Mouse (Mus musculus): Measurements from ENCODE around the gene Kif9.

Gene Kif9

GRCm38 (mm10) chr9:110529002-110529737 lies 52.4 kb downstream of the Kif9 start:
- DNase-seq (ENCODE audit: low spot score in 2 of 2) = no peak

GRCm38 (mm10) chr9:110530650-110531049 lies 53.9 kb downstream of the Kif9 start:
- no peak for DNase-seq (ENCODE audit: low spot score in 2 of 2)

GRCm38 (mm10) chr9:110531151-110531791 lies 54.5 kb downstream of the Kif9 start:
- no peak for DNase-seq (ENCODE audit: low spot score in 2 of 2)

GRCm38 (mm10) chr9:110531914-110532489 lies 55.2 kb downstream of the Kif9 start:
- peak; percentile 88 to 91 for DNase-seq (ENCODE audit: low spot score in 2 of 2)

- peak; percentile 32 to 44 for DNase-seq (ENCODE audit: low spot score in 2 of 2)
Observed at GRCm38 (mm10) chr9:110532538-110533291, 56.0 kb downstream of the Kif9 start, which contains the start of gene Setd2. Setd2 (plus strand) TSS chr9:110532597.

GRCm38 (mm10) chr9:110533645-110534044 lies 56.9 kb downstream of the Kif9 start:
- DNase-seq (ENCODE audit: low spot score in 2 of 2) = no peak

GRCm38 (mm10) chr9:110535114-110535513 lies 58.4 kb downstream of the Kif9 start:
- DNase-seq (ENCODE audit: low spot score in 2 of 2) = no peak

- DNase-seq (ENCODE audit: low spot score in 2 of 2) = no peak
Observed at GRCm38 (mm10) chr9:110536636-110537035, 59.9 kb downstream of the Kif9 start.

- DNase-seq (ENCODE audit: low spot score in 2 of 2) = peak in 1 of 2 experiments; percentile 47
Observed at GRCm38 (mm10) chr9:110538511-110538910, 61.8 kb downstream of the Kif9 start.

GRCm38 (mm10) chr9:110541988-110542387 lies 65.2 kb downstream of the Kif9 start:
- DNase-seq (ENCODE audit: low spot score in 2 of 2) = no peak

GRCm38 (mm10) chr9:110548261-110548660 lies 71.5 kb downstream of the Kif9 start:
- no peak for DNase-seq (ENCODE audit: low spot score in 2 of 2)

GRCm38 (mm10) chr9:110568309-110568708 lies 91.6 kb downstream of the Kif9 start:
- no peak for DNase-seq (ENCODE audit: low spot score in 2 of 2)
